Mouse (Mus musculus) CH12F3 (cell line): ENCODE results near the gene Serpinh1.

Experiments used
- in situ Hi-C: fragments of 300-500 bp; cut with MboI; formaldehyde crosslinking; loops from 2 replicates; pipeline ENCODE4 v1.14.3; 2020; ENCODE audit warnings: low sequenced_read_pairs

Gene Serpinh1

GRCm38 (mm10) chr7:99352526-99353400, at the start of gene Serpinh1:
Gene Serpinh1 (minus strand): TSS chr7:99353239.
- in situ Hi-C loops = no loop called here

GRCm38 (mm10) chr7:99402477-99402876, 49.4 kb upstream of the Serpinh1 start:
- in situ Hi-C loops = no loop called here

- in situ Hi-C loops = no loop called here
Observed at GRCm38 (mm10) chr7:99401373-99401772, 48.3 kb upstream of the Serpinh1 start.

GRCm38 (mm10) chr7:99396994-99397659, 44.1 kb upstream of the Serpinh1 start:
- in situ Hi-C loops = no loop called here

GRCm38 (mm10) chr7:99395908-99396616, 43.0 kb upstream of the Serpinh1 start:
- in situ Hi-C loops = no loop called here

GRCm38 (mm10) chr7:99395385-99395784, 42.3 kb upstream of the Serpinh1 start:
- in situ Hi-C loops = no loop called here

GRCm38 (mm10) chr7:99393711-99394325, 40.8 kb upstream of the Serpinh1 start:
- in situ Hi-C loops = no loop called here

- in situ Hi-C loops = no loop called here
Observed at GRCm38 (mm10) chr7:99392696-99393095, 39.7 kb upstream of the Serpinh1 start.

- in situ Hi-C loops = no loop called here
Observed at GRCm38 (mm10) chr7:99390559-99390958, 37.5 kb upstream of the Serpinh1 start.

GRCm38 (mm10) chr7:99387356-99387755, 34.3 kb upstream of the Serpinh1 start:
- in situ Hi-C loops = no loop called here

- in situ Hi-C loops = no loop called here
Observed at GRCm38 (mm10) chr7:99386811-99387210, 33.8 kb upstream of the Serpinh1 start.

- in situ Hi-C loops = no loop called here
Observed at GRCm38 (mm10) chr7:99386030-99386429, 33.0 kb upstream of the Serpinh1 start.

GRCm38 (mm10) chr7:99384101-99384611, 31.1 kb upstream of the Serpinh1 start:
- in situ Hi-C loops = loop anchor here (5.0 kb wide), 1 partner anchor 58 kb away; no protein-coding TSS in a partner anchor

GRCm38 (mm10) chr7:99383246-99383645, 30.2 kb upstream of the Serpinh1 start:
- in situ Hi-C loops = loop anchor here (5.0 kb wide), 1 partner anchor 59 kb away; no protein-coding TSS in a partner anchor

GRCm38 (mm10) chr7:99382088-99383000, 29.3 kb upstream of the Serpinh1 start:
- in situ Hi-C loops = loop anchor here (5.0 kb wide), 1 partner anchor 60 kb away; no protein-coding TSS in a partner anchor

GRCm38 (mm10) chr7:99381214-99382087, 28.4 kb upstream of the Serpinh1 start, which contains the start of gene Gdpd5:
Gene Gdpd5 (plus strand): TSS chr7:99381414.
- in situ Hi-C loops = loop anchor here (5.0 kb wide), 1 partner anchor 61 kb away; no protein-coding TSS in a partner anchor

- in situ Hi-C loops = loop anchor here (5.0 kb wide), 1 partner anchor 62 kb away; no protein-coding TSS in a partner anchor
Observed at GRCm38 (mm10) chr7:99380491-99381213, 27.6 kb upstream of the Serpinh1 start.

GRCm38 (mm10) chr7:99378870-99379269, 25.8 kb upstream of the Serpinh1 start:
- in situ Hi-C loops = no loop called here
